Mouse (Mus musculus): ENCODE results near the gene Wnt7b.

- TF ChIP-seq POLR2A (IDR thresholded peaks at IDR 0.05; ENCODE audit: low read depth, low read length) (no peak), CTCF (IDR thresholded peaks at IDR 0.05; ENCODE audit: borderline replicate concordance, insufficient read depth, low read length) (no peak)
Observed at GRCm38 (mm10) chr15:85569167-85569797, 13.0 kb downstream of the Wnt7b start.

Data from embryonic fibroblast, embryonic 13.5 days (primary cell).